Mouse (Mus musculus): ENCODE data around the gene Maged2. TPM values are rescaled to one million over a fixed set of nuclear protein-coding genes. Genes with fewer than 3 reads are reported as not detected.

Maged2 gene
- polyA plus RNA-seq (2014; fragmentation: Illumina TruSeq; extraction: RNeasy Lipid Tissue Mini Kit (QIAGEN cat#74804)): 77.6 TPM

DNA sequence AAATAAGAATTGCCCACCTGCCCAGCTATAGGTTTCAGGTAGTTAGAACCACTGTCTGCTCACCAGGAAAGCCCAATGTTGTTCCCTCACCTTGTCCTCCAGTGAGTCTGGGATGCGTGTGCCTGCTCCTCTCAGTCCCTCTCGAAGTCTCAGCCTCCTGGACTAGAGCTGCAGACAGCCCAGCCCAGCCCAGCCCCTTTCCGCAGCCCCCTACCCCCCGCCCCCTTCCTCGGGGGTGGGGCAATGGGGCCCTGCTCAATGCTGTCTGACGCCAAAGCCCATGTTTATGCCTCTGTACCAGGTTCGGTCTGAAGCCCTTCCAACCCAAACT, at the start of gene Maged2:
Gene Maged2 (minus strand): TSS at position 207 of the 331 bp plus-strand sequence.

Other genes with a start within 250 kb of the Maged2 start
- gene Pfkfb1, start 226.1 kb downstream of the Maged2 start, polyA plus RNA-seq (2014; fragmentation: Illumina TruSeq; extraction: RNeasy Lipid Tissue Mini Kit (QIAGEN cat#74804)): 3.8 TPM
- gene Apex2, start 224.5 kb downstream of the Maged2 start, polyA plus RNA-seq (2014; fragmentation: Illumina TruSeq; extraction: RNeasy Lipid Tissue Mini Kit (QIAGEN cat#74804)): 5.7 TPM
- 14.9 TPM for gene Tro, start 156.8 kb downstream of the Maged2 start, polyA plus RNA-seq (2014; fragmentation: Illumina TruSeq; extraction: RNeasy Lipid Tissue Mini Kit (QIAGEN cat#74804))
- 43.0 TPM for gene Gnl3l, start 203.0 kb upstream of the Maged2 start, polyA plus RNA-seq (2014; fragmentation: Illumina TruSeq; extraction: RNeasy Lipid Tissue Mini Kit (QIAGEN cat#74804))
- gene Fgd1, start 231.8 kb upstream of the Maged2 start, polyA plus RNA-seq (2014; fragmentation: Illumina TruSeq; extraction: RNeasy Lipid Tissue Mini Kit (QIAGEN cat#74804)): 4.1 TPM